Mouse (Mus musculus) myocyte (in vitro differentiated cells): ENCODE data around the gene Serpinb9.

Experiments used
- MYOG ChIP-seq, 3 experiments: IDR thresholded peaks; one replicate each; pipeline ENCODE4 v1.6.1; 2011; ENCODE audit warnings: control low read depth in 2 of 3, low read depth in 2 of 3, mild to moderate bottlenecking in 2 of 3; ENCODE audit not compliant: insufficient read length in 2 of 3, control insufficient read depth in 1 of 3, insufficient read depth in 1 of 3
- POLR2A ChIP-seq: IDR thresholded peaks from one replicate; pipeline ENCODE4 v1.6.1; 2011; ENCODE audit warnings: low read depth, mild to moderate bottlenecking, control low read depth, moderate library complexity; ENCODE audit not compliant: insufficient read length
- POLR2AphosphoS2 ChIP-seq: IDR thresholded peaks from one replicate; pipeline ENCODE4 v1.6.1; 2011; ENCODE audit warnings: low read depth, control low read depth; ENCODE audit not compliant: insufficient read length

DNA sequence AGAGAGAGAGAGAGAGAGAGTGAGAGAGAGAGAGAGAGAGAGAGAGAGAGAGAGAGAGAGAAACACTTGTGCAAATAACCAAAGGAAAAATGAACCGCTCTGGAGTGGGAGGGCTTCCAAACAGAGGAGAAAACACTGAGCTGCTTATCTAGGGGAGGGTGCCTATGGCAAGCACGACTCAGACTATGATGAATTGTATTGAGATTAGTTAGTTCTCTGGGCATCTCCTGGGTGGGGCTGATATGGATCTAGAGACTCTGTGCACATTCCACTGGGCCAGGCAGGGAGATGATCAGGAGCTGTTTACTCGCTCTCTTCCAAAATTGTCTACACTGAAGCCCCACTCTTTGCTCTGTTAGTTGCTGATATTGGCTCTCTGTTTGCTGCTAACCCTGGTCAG, 48.6 kb downstream of the Serpinb9 start:
- TF ChIP-seq POLR2A: no peak
- TF ChIP-seq MYOG (IDR thresholded peaks at IDR 0.05; ENCODE audit: control insufficient read depth in 1 of 3, insufficient read depth in 1 of 3, insufficient read length in 2 of 3, low read depth in 2 of 3): no peak
- TF ChIP-seq POLR2AphosphoS2: no peak
